Mouse (Mus musculus): ENCODE data around the gene Acbd4.

- TF ChIP-seq POLR2A (IDR thresholded peaks at IDR 0.05; ENCODE audit: borderline replicate concordance, extremely low read depth, insufficient read depth, insufficient read length, poor library complexity, severe bottlenecking): no peak
- no peak for TF ChIP-seq CTCF (IDR thresholded peaks at IDR 0.05; ENCODE audit: borderline replicate concordance, extremely low read depth, insufficient read depth, insufficient read length)
These were observed 4.3 kb downstream of the Acbd4 start for GRCm38 (mm10) chr11:103105810-103106209.
